Mouse (Mus musculus) splenic B cell, adult 2 months (primary cell): ENCODE measurements around the gene Evi5.

Source experiments
- DNase-seq: peaks from one replicate; pipeline ENCODE4 v3.0.0-alpha.2; 2011; ENCODE audit warnings: low read depth, low spot score
- H3K27me3 ChIP-seq: 2 replicates; pipeline ENCODE4 v1.6.1; 2012; ENCODE audit warnings: mild to moderate bottlenecking, low read length, moderate library complexity, mixed read lengths; ENCODE audit not compliant: control insufficient read depth, poor library complexity, insufficient read depth, severe bottlenecking
- H3K36me3 ChIP-seq: 2 replicates; pipeline ENCODE4 v1.6.1; 2012; ENCODE audit warnings: mild to moderate bottlenecking, low read length, moderate library complexity, mixed read lengths; ENCODE audit not compliant: control insufficient read depth, poor library complexity, insufficient read depth, severe bottlenecking

Gene Evi5

DNA sequence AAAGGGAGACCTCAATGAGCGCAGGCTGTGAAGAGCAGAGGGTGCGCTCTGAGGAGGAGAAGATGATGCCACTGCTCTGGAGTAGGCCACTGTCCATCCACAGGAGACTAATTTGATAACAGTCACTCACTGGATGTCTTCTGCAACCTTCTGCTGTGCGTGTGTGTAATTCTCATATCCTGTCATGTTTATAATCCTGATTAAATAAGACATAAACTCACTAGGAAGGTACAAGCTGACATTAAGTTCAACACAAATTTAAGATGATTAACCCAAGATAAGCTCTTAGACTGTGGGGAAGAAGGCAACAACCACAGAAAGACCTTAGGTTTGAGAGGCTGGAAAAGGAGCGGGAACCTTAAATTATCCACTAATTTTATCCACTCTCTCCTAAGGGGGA lies 109.0 kb downstream of the Evi5 start:
- Histone ChIP-seq H3K36me3 (no peaks in the 10 kb centered on the region), H3K27me3 (no peaks in the 10 kb centered on the region)
- no peak for DNase-seq

DNA sequence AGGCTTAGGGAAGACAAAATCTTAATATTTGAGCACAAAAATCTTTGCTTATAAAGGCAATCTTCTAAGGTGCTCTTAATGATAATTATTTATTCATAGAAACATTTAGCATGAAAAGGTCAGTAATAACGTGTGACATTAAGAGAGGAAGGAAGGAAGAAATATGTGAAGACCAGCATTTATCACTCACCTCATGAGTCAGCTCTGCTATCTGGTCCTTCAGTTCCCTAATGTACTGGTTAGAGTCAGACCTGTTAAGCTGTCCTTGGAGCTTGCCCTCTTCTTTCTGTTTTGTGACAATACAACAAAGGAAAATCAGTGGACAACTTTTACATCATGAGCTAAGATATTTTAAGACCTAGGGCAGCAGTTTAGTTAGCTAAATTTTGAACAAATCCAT lies 110.4 kb downstream of the Evi5 start:
- no peak for DNase-seq
- H3K36me3 ChIP-seq, result no peaks in the 10 kb centered on the region

DNA sequence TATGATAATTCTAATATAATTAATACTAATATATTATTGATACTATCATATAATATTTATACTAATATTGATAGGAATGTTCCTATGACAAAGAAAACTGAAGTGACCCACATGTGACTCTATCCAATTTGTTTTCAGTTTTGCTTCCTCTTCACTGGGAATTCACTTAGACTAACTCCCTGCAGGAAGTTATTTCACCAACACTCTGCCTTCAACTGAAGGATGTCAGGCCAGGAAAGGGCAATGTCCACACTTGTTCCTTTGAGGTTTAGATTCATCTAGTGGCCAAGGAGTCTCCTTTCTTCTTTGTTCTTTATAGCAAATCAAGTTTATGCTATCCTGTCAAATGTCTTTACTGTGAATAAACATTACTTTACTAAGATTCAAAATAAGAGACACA lies 111.2 kb downstream of the Evi5 start:
- no peaks in the 10 kb centered on the region for H3K36me3 ChIP-seq
- no peaks in the 10 kb centered on the region for H3K27me3 ChIP-seq
- DNase-seq, result no peak

More for the DNA sequence above, 110.4 kb downstream of the Evi5 start:
- H3K27me3 ChIP-seq, result no peaks in the 10 kb centered on the region

DNA sequence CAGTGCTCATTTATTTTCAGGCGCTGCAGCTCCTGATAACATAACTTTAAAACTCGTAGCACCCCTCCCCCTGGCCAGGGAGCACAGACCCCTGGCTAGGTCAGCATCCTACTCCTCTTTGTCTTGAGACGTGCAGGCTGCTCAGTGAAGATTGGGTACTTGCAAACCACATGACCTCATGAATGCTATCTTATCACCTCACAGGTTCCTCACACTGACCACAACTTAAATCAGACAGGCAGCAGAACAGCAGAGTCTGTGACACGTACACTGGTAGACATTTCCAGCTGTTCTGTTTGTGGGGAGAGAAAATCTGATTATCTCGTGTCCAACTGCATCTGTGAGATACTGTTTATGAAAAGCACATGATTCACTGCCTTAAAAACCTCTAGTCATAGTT lies 115.8 kb downstream of the Evi5 start:
- no peaks in the 10 kb centered on the region for H3K36me3 ChIP-seq
- no peak for DNase-seq
- H3K27me3 ChIP-seq, result no peaks in the 10 kb centered on the region

DNA sequence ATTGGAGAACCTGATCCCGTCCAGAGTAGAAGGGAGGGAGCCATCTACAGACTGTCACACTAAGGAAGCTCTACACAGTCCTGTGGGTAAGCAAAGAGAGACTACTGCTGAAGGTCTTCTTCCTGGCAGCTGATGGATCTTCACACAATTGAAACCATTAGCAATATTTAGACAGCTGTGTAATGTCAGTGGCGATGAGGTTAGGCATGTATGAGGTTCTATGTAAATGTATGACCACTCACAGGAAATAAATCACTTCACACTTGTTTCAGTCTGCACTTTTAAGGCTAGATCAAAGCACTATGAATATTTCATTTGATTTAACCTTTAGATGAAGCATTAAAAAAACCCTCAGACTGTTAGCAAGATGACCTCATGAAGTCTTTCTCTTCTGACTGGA lies 118.8 kb downstream of the Evi5 start:
- peak; percentile 27 for DNase-seq
- Histone ChIP-seq H3K27me3 (no peaks in the 10 kb centered on the region), H3K36me3 (no peaks in the 10 kb centered on the region)

DNA sequence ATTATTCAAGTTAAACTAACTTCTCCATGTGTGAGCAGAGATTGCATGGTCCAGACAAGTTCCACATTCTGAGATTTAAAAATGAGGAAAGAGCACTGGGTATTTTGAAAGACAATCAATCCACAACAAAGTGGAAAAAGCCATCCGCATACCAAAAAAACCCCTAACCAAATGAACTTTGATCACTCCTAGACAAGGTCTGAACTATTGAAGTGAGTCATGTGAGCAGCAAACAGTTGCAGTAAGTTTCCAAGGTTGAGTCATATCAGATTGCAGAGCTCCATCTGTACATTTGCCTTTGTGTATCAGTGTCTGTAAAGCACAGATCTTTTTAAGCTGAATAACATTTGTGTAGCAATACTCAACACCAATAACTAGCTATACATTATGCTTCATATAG lies 120.2 kb downstream of the Evi5 start:
- DNase-seq, result peak; percentile 48
- Histone ChIP-seq H3K36me3 (no peaks in the 10 kb centered on the region), H3K27me3 (no peaks in the 10 kb centered on the region)

DNA sequence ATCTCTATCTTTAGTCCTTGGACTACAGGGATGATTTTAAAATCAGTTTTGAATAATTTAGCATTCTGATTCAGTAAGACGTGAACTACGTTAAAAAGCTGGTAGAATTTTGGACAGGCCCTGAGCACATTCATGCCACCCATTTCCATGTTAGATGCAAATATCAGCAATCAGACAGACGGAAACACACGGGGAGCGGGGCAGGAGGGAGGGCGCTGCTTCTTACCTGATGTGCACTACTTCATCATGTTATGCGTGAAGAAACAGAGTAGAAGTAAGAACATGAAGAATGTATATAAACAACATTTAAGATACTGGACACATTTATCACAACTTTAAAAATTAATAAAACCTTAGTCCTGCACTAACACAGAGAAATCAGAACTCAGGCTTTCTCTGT lies 121.3 kb downstream of the Evi5 start:
- peak; percentile 47 for DNase-seq
- no peaks in the 10 kb centered on the region for H3K36me3 ChIP-seq
- no peaks in the 10 kb centered on the region for H3K27me3 ChIP-seq

DNA sequence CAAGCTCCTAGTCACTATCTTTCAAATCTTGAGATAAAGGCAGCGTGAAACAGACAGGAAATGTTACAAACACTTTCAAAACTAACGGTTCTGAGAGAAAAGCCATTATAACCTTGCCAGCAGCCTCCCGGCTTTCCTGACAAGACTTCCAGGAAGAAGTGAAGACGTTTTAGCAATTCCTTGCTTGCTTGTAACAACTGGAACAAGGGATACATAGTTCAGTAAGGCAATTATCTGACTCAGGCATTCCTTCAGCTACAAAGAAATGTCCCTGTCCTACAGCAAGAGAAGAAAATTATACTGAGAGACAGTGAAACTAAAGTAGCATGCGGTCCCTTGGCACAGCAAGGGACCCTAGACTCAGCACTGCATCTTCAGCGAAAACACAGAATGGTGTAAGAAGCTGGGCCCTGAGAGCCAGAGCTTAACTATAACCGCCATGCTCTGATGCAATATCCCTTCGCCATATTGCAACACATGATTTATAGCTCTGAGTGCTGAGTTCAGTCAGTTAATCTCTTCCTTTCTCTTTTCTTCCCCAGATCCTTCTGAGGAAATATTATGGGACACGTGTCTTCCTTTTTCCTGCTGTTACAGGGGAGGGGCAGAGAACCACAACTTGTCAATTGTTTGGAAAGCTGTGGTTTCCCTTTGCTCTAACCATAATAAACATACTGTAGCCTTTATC lies 125.5 kb downstream of the Evi5 start:
- no peak for DNase-seq
- no peaks in the 10 kb centered on the region for H3K27me3 ChIP-seq
- H3K36me3 ChIP-seq, result no peaks in the 10 kb centered on the region

DNA sequence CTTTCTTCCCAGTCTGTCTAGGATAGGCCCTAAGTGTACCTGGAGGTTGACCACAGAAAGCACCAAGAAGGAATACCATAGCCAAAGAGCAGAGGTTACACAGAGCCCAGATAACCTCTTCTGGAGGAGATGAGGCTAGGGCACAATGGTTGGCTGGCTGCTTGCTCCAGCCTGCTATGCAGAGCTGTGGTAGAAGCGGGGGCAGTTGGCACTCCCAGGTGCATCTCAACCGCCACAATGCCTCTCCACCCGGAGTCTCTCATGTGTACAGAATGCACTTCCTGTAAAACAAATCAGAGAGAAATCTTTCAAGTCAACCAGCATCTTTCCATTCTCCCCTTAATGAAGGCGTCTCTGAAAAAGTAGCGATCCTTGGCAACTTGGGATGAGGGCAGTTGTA lies 135.9 kb downstream of the Evi5 start:
- DNase-seq, result peak; percentile 47
- no peaks in the 10 kb centered on the region for H3K36me3 ChIP-seq
- no peaks in the 10 kb centered on the region; the same call in 1 of the 2 replicates for H3K27me3 ChIP-seq

DNA sequence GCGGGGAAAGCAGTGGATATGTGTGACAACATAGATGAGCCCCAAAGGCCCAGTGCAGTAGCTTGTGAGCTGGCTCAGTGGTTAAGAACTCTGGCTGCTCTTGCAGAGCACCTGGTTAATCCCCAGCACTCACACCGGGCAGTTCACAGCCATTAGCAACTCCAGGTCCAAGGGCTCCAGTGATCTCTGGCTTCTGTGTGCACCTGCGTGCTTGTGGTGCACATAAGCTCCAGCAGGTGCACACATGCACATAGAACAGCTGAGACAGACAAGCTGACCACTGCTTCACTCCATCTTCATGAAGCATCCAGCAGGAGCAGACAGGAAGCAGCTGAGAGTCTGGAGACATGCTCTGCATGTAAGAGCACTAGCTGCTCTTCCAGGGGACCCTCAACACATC lies 136.6 kb downstream of the Evi5 start:
- no peak for DNase-seq
- no peaks in the 10 kb centered on the region; the same call in 1 of the 2 replicates for H3K27me3 ChIP-seq
- no peaks in the 10 kb centered on the region for H3K36me3 ChIP-seq

DNA sequence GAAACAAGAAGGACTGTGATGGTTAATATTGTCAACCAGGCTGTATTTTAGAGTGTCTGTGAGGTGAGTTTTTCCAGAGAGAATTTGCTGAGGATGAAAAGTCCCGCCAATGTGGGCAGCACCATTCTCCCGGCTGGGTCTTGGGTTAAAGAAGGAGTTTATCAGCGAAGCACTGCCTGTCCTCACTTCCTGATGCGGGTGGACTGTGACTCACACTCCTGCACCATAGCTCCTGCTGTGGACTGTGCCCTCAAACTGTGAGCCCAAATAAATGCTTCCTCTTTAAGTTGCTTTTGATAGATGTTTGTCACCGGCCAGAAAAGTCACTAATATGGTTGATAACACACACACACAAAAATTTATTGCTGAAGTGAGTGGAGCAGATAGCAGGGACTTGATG lies 138.7 kb downstream of the Evi5 start:
- DNase-seq, result no peak
- H3K27me3 ChIP-seq, result no peaks in the 10 kb centered on the region; the same call in 1 of the 2 replicates
- no peaks in the 10 kb centered on the region for H3K36me3 ChIP-seq

DNA sequence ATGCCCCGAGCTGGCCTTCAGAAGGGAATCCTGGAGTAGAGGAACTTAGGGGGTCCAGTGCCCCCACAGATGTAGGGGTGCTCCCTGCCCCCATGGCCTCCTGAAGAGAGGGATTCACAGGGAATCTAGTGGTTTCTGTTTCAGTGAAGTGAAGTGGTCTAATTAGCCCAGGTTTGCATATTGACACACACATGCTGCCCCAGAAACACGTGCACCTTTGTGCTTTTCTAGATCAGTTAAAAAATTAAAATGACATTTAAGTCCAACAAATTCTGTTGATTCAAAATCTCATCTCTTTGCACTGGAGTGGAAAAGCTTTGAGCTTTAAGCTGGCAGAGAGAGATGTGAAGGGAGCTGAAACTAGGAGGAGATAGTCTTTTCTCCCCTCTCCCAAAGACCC lies 143.1 kb downstream of the Evi5 start:
- H3K27me3 ChIP-seq, result no peaks in the 10 kb centered on the region; the same call in 1 of the 2 replicates
- no peaks in the 10 kb centered on the region for H3K36me3 ChIP-seq
- DNase-seq, result no peak

DNA sequence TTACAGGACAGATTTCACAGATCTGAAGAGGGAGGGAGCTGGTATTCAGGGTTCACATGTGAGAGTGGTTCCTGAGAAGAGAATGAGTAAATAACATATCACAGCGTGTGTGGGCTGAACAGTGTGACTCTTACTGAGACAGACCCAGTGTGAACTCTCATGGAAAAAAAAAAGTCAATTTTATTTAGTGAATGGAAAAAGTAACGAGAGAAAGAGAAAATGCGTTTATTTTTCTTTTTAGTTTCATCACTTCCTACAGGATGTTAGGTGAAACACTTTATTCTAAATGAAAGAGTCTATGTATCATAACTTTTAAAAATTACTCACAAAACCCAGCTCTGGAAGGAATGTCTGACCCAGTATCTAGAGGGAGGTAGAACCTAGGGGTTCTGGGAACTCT lies 143.5 kb downstream of the Evi5 start:
- Histone ChIP-seq H3K27me3 (no peaks in the 10 kb centered on the region; the same call in 1 of the 2 replicates), H3K36me3 (no peaks in the 10 kb centered on the region)
- DNase-seq, result no peak

DNA sequence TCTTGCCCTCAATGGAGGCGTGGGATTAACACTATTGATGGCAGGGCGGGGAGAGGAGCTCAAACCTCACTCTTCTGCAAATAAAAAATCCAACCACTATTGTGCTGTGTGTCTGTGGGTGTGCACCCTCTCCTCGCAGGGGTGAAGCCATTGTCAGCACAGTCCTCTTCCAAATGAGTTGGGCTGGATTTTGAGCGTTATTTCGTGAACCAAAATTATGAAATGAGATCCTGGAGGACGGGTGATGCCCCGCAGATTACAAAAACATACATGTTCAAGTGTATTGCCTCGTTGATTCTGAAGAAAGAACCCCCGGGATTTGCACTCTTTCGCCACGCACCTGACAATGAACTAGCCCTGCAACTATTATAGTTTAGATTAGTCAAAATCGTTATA lies 147.9 kb downstream of the Evi5 start:
- DNase-seq, result no peak

DNA sequence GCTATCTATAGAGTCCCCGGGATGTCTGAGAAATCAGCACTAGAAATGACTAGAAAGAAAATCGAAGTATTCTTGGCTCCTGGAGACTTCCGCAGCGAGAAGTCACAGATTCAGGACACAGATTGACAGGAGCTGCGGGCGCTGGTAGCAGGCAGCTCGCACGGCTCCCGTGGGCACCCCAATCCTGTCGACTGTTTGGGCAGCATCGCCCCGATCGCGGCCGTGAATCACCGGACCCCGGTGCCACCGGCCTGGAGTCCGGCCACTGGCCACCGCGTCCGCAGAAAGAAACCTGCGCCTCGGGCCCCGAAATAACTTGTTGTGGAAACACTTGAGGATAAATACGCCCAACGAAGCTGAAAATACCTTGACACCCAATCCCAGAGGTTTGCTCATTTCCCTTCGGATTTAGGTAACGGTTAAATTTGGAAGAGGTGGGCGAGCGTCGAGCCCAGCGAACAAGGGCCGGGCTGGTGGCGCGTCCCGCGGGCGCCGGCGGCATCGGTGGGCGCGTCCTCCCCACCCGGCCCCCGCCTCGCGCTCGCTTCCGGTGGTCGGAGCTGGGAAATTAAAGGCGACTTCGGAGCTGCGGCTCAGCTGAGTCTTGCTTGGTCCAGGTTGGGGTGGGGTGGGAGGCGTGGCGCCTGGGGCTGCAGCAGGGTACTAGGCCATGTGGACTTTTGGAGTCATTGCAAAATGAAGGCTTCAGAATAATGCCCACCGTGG lies 148.5 kb downstream of the Evi5 start:
- DNase-seq, result peak; percentile 32
- Histone ChIP-seq H3K36me3 (no peaks in the 10 kb centered on the region), H3K27me3 (no peaks in the 10 kb centered on the region; the same call in 1 of the 2 replicates)

More for the DNA sequence above, 147.9 kb downstream of the Evi5 start:
- no peaks in the 10 kb centered on the region; the same call in 1 of the 2 replicates for H3K27me3 ChIP-seq
- no peaks in the 10 kb centered on the region for H3K36me3 ChIP-seq
